Mouse (Mus musculus) liver, embryonic 14.5 days (tissue): ENCODE measurements at regions not wholly inside any gene's neighbourhood (a gene's known extent, or its start where the extent isn't known, plus 50 kb on each side); places are given as distances from the start of the nearest gene placed in this dataset.

Experiments
- ATAC-seq: fragments of 200-750 bp; cut with Nextera tagmentation; 2 replicates; pipeline ENCODE4 v1.8.0; 2017; ENCODE audit warnings: moderate number of reproducible peaks, mild to moderate bottlenecking, moderate library complexity; ENCODE audit not compliant: insufficient read depth
- DNase-seq, 3 experiments: peaks; one replicate each; pipeline ENCODE4 v3.0.0-alpha.2; 2012 to 2013; ENCODE audit warnings: low read depth in 3 of 3, low spot score in 3 of 3
- H3K27ac ChIP-seq: fragments of 300-500 bp; sonication (generic); 2 replicates; pipeline ENCODE4 v1.5.1; 2014; ENCODE audit warnings: moderate library complexity, mild to moderate bottlenecking, control low read depth, inconsistent platforms
- H3K27me3 ChIP-seq: fragments of 300-500 bp; sonication (generic); 2 replicates; pipeline ENCODE4 v1.6.1; 2014; ENCODE audit warnings: mild to moderate bottlenecking, low read length, moderate library complexity; ENCODE audit not compliant: control insufficient read depth, insufficient read depth
- H3K36me3 ChIP-seq: fragments of 300-500 bp; sonication (generic); replicated peaks from 2 replicates; pipeline ENCODE4 v1.6.1; 2014; ENCODE audit warnings: low read depth; ENCODE audit not compliant: control insufficient read depth, insufficient read depth
- H3K4me1 ChIP-seq, 2 experiments: fragments of 200-500 bp in 1 of 2; fragments of 300-500 bp in 1 of 2; sonication (generic) in 1 of 2; replicated peaks; 2 replicates each; pipeline ENCODE4 v1.6.1; 2012 to 2014; ENCODE audit warnings: antibody characterized with exemption in 1 of 2, inconsistent platforms in 1 of 2, low read length in 1 of 2; ENCODE audit not compliant: control insufficient read depth in 2 of 2, insufficient read depth in 2 of 2
- H3K4me2 ChIP-seq: fragments of 300-500 bp; sonication (generic); 2 replicates; pipeline ENCODE4 v1.6.1; 2014; ENCODE audit warnings: low read depth, mild to moderate bottlenecking, control low read depth, moderate library complexity
- H3K4me3 ChIP-seq, 2 experiments: fragments of 200-500 bp in 1 of 2; fragments of 300-500 bp in 1 of 2; sonication (generic) in 1 of 2; 2 replicates each; pipeline ENCODE4 v1.5.1; 2012 to 2014; ENCODE audit warnings: low read depth in 2 of 2, low read length in 2 of 2, mild to moderate bottlenecking in 2 of 2, control low read depth in 1 of 2, inconsistent platforms in 1 of 2, moderate library complexity in 1 of 2; ENCODE audit not compliant: insufficient read depth in 1 of 2
- H3K9ac ChIP-seq: fragments of 300-500 bp; sonication (generic); replicated peaks from 2 replicates; pipeline ENCODE4 v1.6.1; 2014; ENCODE audit warnings: mild to moderate bottlenecking, control low read depth, moderate library complexity
- H3K9me3 ChIP-seq: fragments of 300-500 bp; sonication (generic); 2 replicates; pipeline ENCODE4 v1.6.1; 2016; ENCODE audit warnings: low read length, mixed read lengths; ENCODE audit not compliant: control insufficient read depth
- CTCF ChIP-seq: IDR thresholded peaks from 2 replicates; pipeline ENCODE4 v1.5.1; 2016; ENCODE audit warnings: antibody characterized with exemption, low read depth, control low read depth
- EP300 ChIP-seq: IDR thresholded peaks from 2 replicates; pipeline ENCODE4 v1.6.1; 2016; ENCODE audit warnings: antibody characterized with exemption, low read depth
- WGBS: fragments of 180-500 bp; shearing (Covaris S2); extraction: QIAGEN DNeasy Blood & Tissue Kit; methylation state at CpG from one replicate; pipeline ENCODE4 v1.1.7; 2014; ENCODE audit not compliant: insufficient replicate concordance; 5-methylcytosine and 5-hydroxymethylcytosine counted together

DNA sequence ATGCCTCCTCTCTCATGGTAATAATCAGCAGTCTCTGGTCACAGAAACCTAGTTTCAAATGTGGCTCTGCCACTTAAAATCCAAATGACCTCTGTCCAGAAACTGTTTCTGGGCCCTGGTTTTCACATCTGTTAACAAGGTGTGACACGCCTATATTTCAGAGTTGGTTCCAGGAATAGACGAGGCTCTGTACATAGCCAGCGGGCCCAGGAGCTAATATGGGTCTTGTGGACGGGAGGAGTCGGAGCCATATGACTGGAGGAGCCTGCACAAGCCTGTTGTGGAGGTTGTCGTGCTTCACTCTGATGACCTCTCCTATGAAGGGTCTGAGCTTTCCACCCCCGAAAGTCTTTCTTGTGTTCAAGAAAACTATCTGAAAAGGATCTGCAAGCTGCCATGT lies 112.2 kb upstream of the Veph1 start:
- no peaks in the 10 kb centered on the region for H3K9me3 ChIP-seq
- ATAC-seq (no peak), DNase-seq (no peak)
- no peak overlapping the region for H3K4me2 ChIP-seq
- H3K4me3 ChIP-seq: no peak overlapping the region
- no peak overlapping the region for H3K9ac ChIP-seq
- no peak overlapping the region for H3K27ac ChIP-seq
- 60% methylated on average over 7 of the region's 7 CpGs for whole genome bisulfite sequencing
- TF ChIP-seq CTCF: no peak
- TF ChIP-seq EP300: no peak
- H3K27me3 ChIP-seq: no peaks in the 10 kb centered on the region
- no peaks in the 10 kb centered on the region for H3K36me3 ChIP-seq
- H3K4me1 ChIP-seq: no peaks in the 10 kb centered on the region

DNA sequence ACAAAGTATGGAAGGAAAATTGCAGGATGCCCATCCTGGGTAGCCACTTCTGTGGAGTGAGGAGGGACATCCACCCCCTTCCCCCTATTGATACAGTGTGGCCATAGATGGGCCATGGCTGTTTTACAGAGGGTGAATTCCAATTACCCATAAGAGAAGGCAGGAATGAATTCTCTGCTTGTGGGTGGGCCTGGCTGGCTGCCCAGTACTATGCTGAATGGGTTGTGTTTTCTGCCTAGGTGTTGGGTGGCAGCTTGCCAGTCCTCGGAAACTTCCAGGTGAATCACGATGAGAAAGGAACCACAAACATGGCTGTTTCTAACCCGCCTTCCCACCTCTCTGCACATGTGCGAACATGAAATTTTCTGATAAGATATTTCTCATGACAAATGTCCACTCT lies 109.0 kb upstream of the Veph1 start:
- TF ChIP-seq CTCF (no peak), EP300 (no peak)
- Histone ChIP-seq H3K9me3 (no peaks in the 10 kb centered on the region), H3K27me3 (no peaks in the 10 kb centered on the region), H3K36me3 (no peaks in the 10 kb centered on the region), H3K4me2 (no peak overlapping the region), H3K9ac (no peak overlapping the region), H3K4me1 (no peaks in the 10 kb centered on the region), H3K4me3 (no peak overlapping the region), H3K27ac (no peak overlapping the region)
- ATAC-seq: no peak
- no peak for DNase-seq
- WGBS: 57% methylated on average over 4 of the region's 4 CpGs

DNA sequence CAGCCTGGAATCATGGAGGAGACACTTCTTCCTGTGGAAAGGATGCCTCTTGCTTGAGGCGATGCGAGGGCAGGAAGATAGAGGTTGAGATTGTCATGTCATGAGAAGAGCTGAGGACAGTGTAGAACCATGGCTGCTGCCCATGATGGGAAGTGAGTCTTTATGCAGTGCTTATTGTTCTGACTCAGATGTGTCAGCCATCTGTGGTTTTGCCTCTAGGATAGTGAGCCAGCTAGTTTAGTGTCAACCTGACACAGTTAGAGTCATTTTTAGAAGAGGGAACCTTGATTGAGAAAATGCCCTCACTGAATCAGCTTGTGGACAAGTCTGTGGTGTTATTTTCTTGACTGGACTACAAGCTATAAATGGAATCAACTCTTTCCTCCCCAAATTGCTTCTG lies 107.1 kb upstream of the Veph1 start:
- Histone ChIP-seq H3K9me3 (no peaks in the 10 kb centered on the region), H3K4me3 (no peak overlapping the region), H3K4me1 (no peaks in the 10 kb centered on the region), H3K9ac (no peak overlapping the region), H3K27me3 (no peaks in the 10 kb centered on the region), H3K27ac (no peak overlapping the region), H3K36me3 (no peaks in the 10 kb centered on the region), H3K4me2 (no peak overlapping the region)
- no peak for TF ChIP-seq CTCF
- no peak for TF ChIP-seq EP300
- ATAC-seq: no peak
- 61% methylated on average over 2 of the region's 2 CpGs for WGBS
- no peak for DNase-seq

DNA sequence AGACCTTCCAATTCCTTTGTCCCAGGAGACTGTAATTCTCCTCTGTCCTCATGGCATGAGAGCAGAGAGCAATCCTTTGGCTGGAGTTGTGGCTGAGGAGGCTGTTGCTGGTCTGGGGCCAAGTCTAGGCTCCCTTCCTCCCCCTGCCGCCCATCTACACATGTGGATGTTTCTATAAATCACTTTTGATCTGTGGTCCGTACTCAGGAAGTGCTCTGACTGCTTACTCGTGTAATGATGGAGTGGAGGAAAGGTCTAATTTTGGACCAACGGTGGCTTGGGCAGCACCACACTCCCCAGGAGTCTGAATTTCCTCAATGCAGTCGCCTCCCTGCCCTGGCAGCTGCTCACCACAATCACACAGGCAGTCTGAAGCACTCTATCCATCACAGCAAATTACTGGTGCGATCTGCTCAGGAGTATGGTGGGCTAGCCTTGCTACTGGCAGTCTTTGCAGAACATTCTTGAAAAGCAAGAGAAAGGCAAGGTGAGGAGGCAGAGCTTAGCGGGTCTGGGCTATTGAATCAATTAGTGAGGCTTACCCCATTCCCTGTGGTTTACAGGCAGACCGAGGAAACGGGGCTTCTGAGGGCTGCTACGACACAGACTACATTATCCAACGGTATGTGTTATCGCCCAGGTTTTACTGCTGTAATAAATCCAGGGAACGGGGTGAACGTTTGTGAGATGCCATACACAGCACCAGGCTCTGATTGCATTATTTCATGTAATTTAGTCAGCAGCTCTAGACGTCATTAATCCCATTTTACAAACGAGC lies 104.3 kb upstream of the Veph1 start:
- H3K9me3 ChIP-seq: no peaks in the 10 kb centered on the region
- 12% methylated on average over 16 of the region's 16 CpGs for WGBS
- no peaks in the 10 kb centered on the region for H3K4me1 ChIP-seq
- H3K36me3 ChIP-seq: no peaks in the 10 kb centered on the region
- DNase-seq (no peak), ATAC-seq (no peak)
- H3K4me2 ChIP-seq: no peak overlapping the region
- no peak overlapping the region for H3K4me3 ChIP-seq
- no peaks in the 10 kb centered on the region for H3K27me3 ChIP-seq
- no peak overlapping the region for H3K27ac ChIP-seq
- no peak for TF ChIP-seq CTCF
- TF ChIP-seq EP300: no peak
- no peak overlapping the region for H3K9ac ChIP-seq

- Histone ChIP-seq H3K27ac (no peak overlapping the region), H3K9me3 (no peaks in the 10 kb centered on the region), H3K4me3 (no peak overlapping the region), H3K27me3 (no peaks in the 10 kb centered on the region), H3K9ac (no peak overlapping the region), H3K4me1 (no peaks in the 10 kb centered on the region), H3K36me3 (no peaks in the 10 kb centered on the region), H3K4me2 (no peak overlapping the region)
- ATAC-seq (no peak), DNase-seq (no peak)
- 49% methylated on average over 12 of the region's 12 CpGs for WGBS
- TF ChIP-seq CTCF: peak; percentile 46
- no peak for TF ChIP-seq EP300
Measured at GRCm38 (mm10) chr3:66398214-66399150, 101.8 kb upstream of the Veph1 start.
